Mouse (Mus musculus) thymus, postnatal 25 days (tissue): ENCODE measurements around the gene Grin2b.

ENCODE experiments used
- DNase-seq: peaks from one replicate; pipeline ENCODE4 v3.0.0; 2022

Grin2b gene

GRCm38 (mm10) chr6:135993897-135994296, 179.4 kb downstream of the Grin2b start:
- DNase-seq, result no peak

- DNase-seq, result no peak
Observed at GRCm38 (mm10) chr6:135993378-135993777, 179.9 kb downstream of the Grin2b start.

- no peak for DNase-seq
Observed at GRCm38 (mm10) chr6:135976106-135976505, 197.2 kb downstream of the Grin2b start.

- DNase-seq, result no peak
Observed at GRCm38 (mm10) chr6:135972481-135972880, 200.8 kb downstream of the Grin2b start.

GRCm38 (mm10) chr6:135971481-135971880, 201.8 kb downstream of the Grin2b start:
- DNase-seq, result no peak

- no peak for DNase-seq
Observed at GRCm38 (mm10) chr6:135970716-135971318, 202.5 kb downstream of the Grin2b start.

GRCm38 (mm10) chr6:135961766-135962165, 211.5 kb downstream of the Grin2b start:
- DNase-seq, result no peak

- DNase-seq, result no peak
Observed at GRCm38 (mm10) chr6:135959629-135960028, 213.7 kb downstream of the Grin2b start.

GRCm38 (mm10) chr6:135951666-135952065, 221.6 kb downstream of the Grin2b start:
- DNase-seq, result no peak

- DNase-seq, result no peak
Observed at GRCm38 (mm10) chr6:135945511-135945910, 227.8 kb downstream of the Grin2b start.

- DNase-seq, result no peak
Observed at GRCm38 (mm10) chr6:135944358-135944757, 229.0 kb downstream of the Grin2b start.

GRCm38 (mm10) chr6:135943121-135943617, 230.1 kb downstream of the Grin2b start:
- DNase-seq, result no peak

GRCm38 (mm10) chr6:135932924-135933323, 240.4 kb downstream of the Grin2b start:
- no peak for DNase-seq

GRCm38 (mm10) chr6:135932400-135932920, 240.9 kb downstream of the Grin2b start:
- DNase-seq, result no peak

GRCm38 (mm10) chr6:135917676-135918075, 255.6 kb downstream of the Grin2b start:
- DNase-seq, result no peak

GRCm38 (mm10) chr6:135914608-135915007, 258.7 kb downstream of the Grin2b start:
- DNase-seq, result no peak

- no peak for DNase-seq
Observed at GRCm38 (mm10) chr6:135912114-135912513, 261.2 kb downstream of the Grin2b start.

- no peak for DNase-seq
Observed at GRCm38 (mm10) chr6:135911131-135911530, 262.2 kb downstream of the Grin2b start.

- peak; percentile 34 for DNase-seq
Observed at GRCm38 (mm10) chr6:135907540-135908320, 265.6 kb downstream of the Grin2b start.

- no peak for DNase-seq
Observed at GRCm38 (mm10) chr6:135907137-135907536, 266.2 kb downstream of the Grin2b start.

GRCm38 (mm10) chr6:135904391-135904790, 268.9 kb downstream of the Grin2b start:
- DNase-seq, result no peak

GRCm38 (mm10) chr6:135900410-135900809, 272.9 kb downstream of the Grin2b start:
- no peak for DNase-seq

GRCm38 (mm10) chr6:135899225-135899624, 274.1 kb downstream of the Grin2b start:
- DNase-seq, result no peak

- DNase-seq, result no peak
Observed at GRCm38 (mm10) chr6:135894793-135895228, 278.5 kb downstream of the Grin2b start.
